Mouse (Mus musculus): ENCODE data around the gene Rassf6. TPM values are rescaled to one million over a fixed set of nuclear protein-coding genes. Genes with fewer than 3 reads are reported as not detected.

Rassf6 gene
- polyA plus RNA-seq, 1 experiment from 2014 or later = 1.9 TPM

GRCm38 (mm10) chr5:90652724-90653123 is 12.3 kb upstream of the Rassf6 start:
- Histone ChIP-seq H3K36me3 (no peaks in the 10 kb centered on the region), H3K27me3 (no peaks in the 10 kb centered on the region), H3K27ac (replicated peaks) (no peak overlapping the region), H3K4me2 (no peak overlapping the region), H3K4me3 (no peak overlapping the region), H3K9ac (no peak overlapping the region), H3K9me3 (no peaks in the 10 kb centered on the region), H3K4me1 (replicated peaks) (no peaks in the 10 kb centered on the region)
- peak; percentile 68 for ATAC-seq (ENCODE audit: low read depth)
- WGBS = 7% methylated on average over 3 of the region's 3 CpGs

GRCm38 (mm10) chr5:90650466-90651150 is 10.2 kb upstream of the Rassf6 start:
- H3K36me3 ChIP-seq = no peaks in the 10 kb centered on the region
- no peaks in the 10 kb centered on the region for H3K27me3 ChIP-seq
- H3K9ac ChIP-seq = no peak overlapping the region
- no peaks in the 10 kb centered on the region for H3K9me3 ChIP-seq
- no peak overlapping the region for H3K4me2 ChIP-seq
- H3K4me3 ChIP-seq = no peak overlapping the region
- no peak overlapping the region for H3K27ac ChIP-seq (replicated peaks)
- no peaks in the 10 kb centered on the region for H3K4me1 ChIP-seq (replicated peaks)
- ATAC-seq (ENCODE audit: low read depth) = no peak
- 74% methylated on average over 5 of the region's 5 CpGs for WGBS

- no peaks in the 10 kb centered on the region for H3K9me3 ChIP-seq
- H3K27ac ChIP-seq (replicated peaks) = no peak overlapping the region
- no peak overlapping the region for H3K9ac ChIP-seq
- no peak for ATAC-seq (ENCODE audit: low read depth)
- H3K4me1 ChIP-seq (replicated peaks) = no peaks in the 10 kb centered on the region
- H3K27me3 ChIP-seq = no peaks in the 10 kb centered on the region
- H3K4me3 ChIP-seq = no peak overlapping the region
- WGBS = 84% methylated on average over 5 of the region's 5 CpGs
- no peak overlapping the region for H3K4me2 ChIP-seq
- no peaks in the 10 kb centered on the region for H3K36me3 ChIP-seq
These were observed 7.0 kb upstream of the Rassf6 start for GRCm38 (mm10) chr5:90647473-90647872.

- H3K36me3 ChIP-seq = no peaks in the 10 kb centered on the region
- no peak overlapping the region for H3K4me3 ChIP-seq
- H3K9ac ChIP-seq = no peak overlapping the region
- no peak overlapping the region for H3K4me2 ChIP-seq
- no peaks in the 10 kb centered on the region for H3K27me3 ChIP-seq
- WGBS = 76% methylated on average over 5 of the region's 5 CpGs
- no peak overlapping the region for H3K27ac ChIP-seq (replicated peaks)
- H3K4me1 ChIP-seq (replicated peaks) = no peaks in the 10 kb centered on the region
- H3K9me3 ChIP-seq = no peaks in the 10 kb centered on the region
- no peak; the same call in 1 of the 2 replicates for ATAC-seq (ENCODE audit: low read depth)
These were observed 5.9 kb upstream of the Rassf6 start for GRCm38 (mm10) chr5:90646398-90646797.

GRCm38 (mm10) chr5:90645579-90645978 is 5.1 kb upstream of the Rassf6 start:
- 68% methylated on average over 3 of the region's 3 CpGs for WGBS
- Histone ChIP-seq H3K27ac (replicated peaks) (no peak overlapping the region), H3K9me3 (no peaks in the 10 kb centered on the region), H3K4me2 (no peak overlapping the region), H3K9ac (no peak overlapping the region), H3K36me3 (no peaks in the 10 kb centered on the region), H3K27me3 (no peaks in the 10 kb centered on the region), H3K4me1 (replicated peaks) (peaks cover 2% of the 10 kb centered on the region), H3K4me3 (no peak overlapping the region)
- no peak for ATAC-seq (ENCODE audit: low read depth)

- Histone ChIP-seq H3K4me3 (no peak overlapping the region), H3K27ac (replicated peaks) (no peak overlapping the region), H3K9me3 (no peaks in the 10 kb centered on the region), H3K4me2 (no peak overlapping the region), H3K9ac (no peak overlapping the region), H3K4me1 (replicated peaks) (peaks cover 9% of the 10 kb centered on the region), H3K36me3 (no peaks in the 10 kb centered on the region), H3K27me3 (peaks cover 5% of the 10 kb centered on the region; the same call in 1 of the 2 replicates)
- no peak for ATAC-seq (ENCODE audit: low read depth)
- 75% methylated on average over 10 of the region's 10 CpGs for WGBS
These were observed 757 bp upstream of the Rassf6 start for GRCm38 (mm10) chr5:90641218-90641610.

- 81% methylated on average over 7 of the region's 7 CpGs for WGBS
- no peak overlapping the region for H3K4me3 ChIP-seq
- no peak for ATAC-seq (ENCODE audit: low read depth)
These were observed 5.6 kb downstream of the Rassf6 start for GRCm38 (mm10) chr5:90634885-90635284.

GRCm38 (mm10) chr5:90628530-90628929 is 11.9 kb downstream of the Rassf6 start:
- Histone ChIP-seq H3K27me3 (no peaks in the 10 kb centered on the region), H3K36me3 (no peaks in the 10 kb centered on the region), H3K9me3 (no peaks in the 10 kb centered on the region), H3K27ac (replicated peaks) (no peak overlapping the region), H3K4me1 (replicated peaks) (no peaks in the 10 kb centered on the region), H3K9ac (no peak overlapping the region), H3K4me3 (no peak overlapping the region), H3K4me2 (no peak overlapping the region)
- ATAC-seq (ENCODE audit: low read depth) = no peak
- 85% methylated on average over 1 of the region's 1 CpGs for WGBS

More at GRCm38 (mm10) chr5:90634885-90635284, 5.6 kb downstream of the Rassf6 start:
- no peak overlapping the region for H3K27ac ChIP-seq (replicated peaks)
- H3K4me2 ChIP-seq = no peak overlapping the region
- no peak overlapping the region for H3K9ac ChIP-seq
- peaks cover 5% of the 10 kb centered on the region; the same call in 1 of the 2 replicates for H3K27me3 ChIP-seq
- no peaks in the 10 kb centered on the region for H3K36me3 ChIP-seq
- H3K9me3 ChIP-seq = no peaks in the 10 kb centered on the region
- 0 out of 2 replicates have a peak, but pooled peaks cover under 1% of the 10 kb centered on the region for H3K4me1 ChIP-seq (replicated peaks)

GRCm38 (mm10) chr5:90628011-90628410 is 12.4 kb downstream of the Rassf6 start:
- Histone ChIP-seq H3K36me3 (no peaks in the 10 kb centered on the region), H3K4me3 (no peak overlapping the region), H3K27ac (replicated peaks) (no peak overlapping the region), H3K9me3 (no peaks in the 10 kb centered on the region), H3K4me2 (no peak overlapping the region), H3K4me1 (replicated peaks) (no peaks in the 10 kb centered on the region), H3K9ac (no peak overlapping the region), H3K27me3 (no peaks in the 10 kb centered on the region)
- WGBS = 88% methylated on average over 3 of the region's 3 CpGs
- ATAC-seq (ENCODE audit: low read depth) = no peak

GRCm38 (mm10) chr5:90627423-90627822 is 13.0 kb downstream of the Rassf6 start:
- ATAC-seq (ENCODE audit: low read depth) = no peak
- Histone ChIP-seq H3K9me3 (no peaks in the 10 kb centered on the region), H3K4me1 (replicated peaks) (no peaks in the 10 kb centered on the region), H3K27ac (replicated peaks) (no peak overlapping the region), H3K27me3 (no peaks in the 10 kb centered on the region), H3K9ac (no peak overlapping the region), H3K36me3 (no peaks in the 10 kb centered on the region), H3K4me3 (no peak overlapping the region), H3K4me2 (no peak overlapping the region)
- WGBS = 90% methylated on average over 4 of the region's 4 CpGs

- Histone ChIP-seq H3K4me2 (no peak overlapping the region), H3K27me3 (no peaks in the 10 kb centered on the region), H3K27ac (replicated peaks) (no peak overlapping the region), H3K9ac (no peak overlapping the region), H3K4me1 (replicated peaks) (no peaks in the 10 kb centered on the region), H3K36me3 (no peaks in the 10 kb centered on the region), H3K4me3 (no peak overlapping the region), H3K9me3 (no peaks in the 10 kb centered on the region)
- no peak for ATAC-seq (ENCODE audit: low read depth)
- WGBS = 80% methylated on average over 18 of the region's 18 CpGs
These were observed 15.6 kb downstream of the Rassf6 start for GRCm38 (mm10) chr5:90624708-90625425.

- H3K9ac ChIP-seq = no peak overlapping the region
- 82% methylated on average over 2 of the region's 2 CpGs for WGBS
These were observed 17.2 kb downstream of the Rassf6 start for GRCm38 (mm10) chr5:90623209-90623608.

More at GRCm38 (mm10) chr5:90623209-90623608, 17.2 kb downstream of the Rassf6 start:
- Histone ChIP-seq H3K9me3 (no peaks in the 10 kb centered on the region), H3K4me2 (no peak overlapping the region), H3K27me3 (no peaks in the 10 kb centered on the region), H3K4me1 (replicated peaks) (no peaks in the 10 kb centered on the region), H3K27ac (replicated peaks) (no peak overlapping the region), H3K36me3 (no peaks in the 10 kb centered on the region), H3K4me3 (no peak overlapping the region)
- no peak for ATAC-seq (ENCODE audit: low read depth)
